Mouse (Mus musculus): ENCODE measurements at regions not wholly inside any gene's neighbourhood (a gene's known extent, or its start where the extent isn't known, plus 50 kb on each side); places are given as distances from the start of the nearest gene placed in this dataset.

- TF ChIP-seq GATA1 (IDR thresholded peaks at IDR 0.05; ENCODE audit: borderline replicate concordance, low read length) (no peak), CTCF (IDR thresholded peaks at IDR 0.05; ENCODE audit: low read depth, low read length) (no peak), TAL1 (conservative IDR thresholded peaks at IDR 0.05; ENCODE audit: low read depth, low read length) (no peak), GATA2 (IDR thresholded peaks at IDR 0.05; ENCODE audit: borderline replicate concordance, low read depth, low read length) (no peak)
Measured at GRCm38 (mm10) chr13:71460097-71460496, 503.4 kb downstream of the Irx1 start.

All from G1E (cell line).